Mouse (Mus musculus): ENCODE measurements at regions not wholly inside any gene's neighbourhood (a gene's known extent, or its start where the extent isn't known, plus 50 kb on each side); places are given as distances from the start of the nearest gene placed in this dataset.
A peak's percentile ranks its signal among the peaks of the same experiment; 100 is the strongest.

DNA sequence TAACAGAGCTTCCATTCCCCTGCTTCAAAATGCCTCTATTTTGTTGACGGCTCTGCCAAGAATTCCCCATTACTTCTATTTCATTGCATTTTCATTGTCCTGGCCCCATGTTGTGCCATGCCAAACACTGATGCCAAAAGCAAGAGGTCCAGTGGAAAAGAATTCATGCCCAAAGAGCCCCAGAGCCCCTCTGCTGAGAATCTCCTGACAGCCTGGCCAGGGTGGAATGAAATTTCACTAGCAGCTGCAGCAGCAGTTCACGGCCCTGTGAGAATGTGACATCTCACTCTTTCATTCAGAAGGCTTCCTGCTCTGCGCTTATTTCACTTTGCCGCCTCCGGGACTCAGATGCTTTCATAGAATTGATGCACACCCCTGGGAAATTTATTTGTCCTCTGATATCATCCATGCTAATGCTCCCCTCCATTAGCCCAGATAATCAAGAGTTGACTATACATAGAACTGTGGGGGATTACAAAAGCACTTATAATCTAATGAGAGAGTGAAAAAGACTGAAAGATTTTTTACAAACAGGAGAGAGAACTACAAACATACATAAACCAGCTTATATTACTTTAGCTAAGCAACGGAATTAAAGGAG, 911.7 kb upstream of the Map3k7 start:
- Histone ChIP-seq H3K9me3 (no peaks in the 10 kb centered on the region), H3K4me1 (no peaks in the 10 kb centered on the region), H3K36me3 (no peaks in the 10 kb centered on the region), H3K9ac (no peak overlapping the region), H3K4me2 (replicated peaks) (no peak overlapping the region), H3K4me3 (no peak overlapping the region), H3K27me3 (no peaks in the 10 kb centered on the region), H3K27ac (no peak overlapping the region)
- WGBS, result 73% methylated on average over 6 of the region's 6 CpGs
- no peak for ATAC-seq (ENCODE audit: low FRiP score, low read depth)

DNA sequence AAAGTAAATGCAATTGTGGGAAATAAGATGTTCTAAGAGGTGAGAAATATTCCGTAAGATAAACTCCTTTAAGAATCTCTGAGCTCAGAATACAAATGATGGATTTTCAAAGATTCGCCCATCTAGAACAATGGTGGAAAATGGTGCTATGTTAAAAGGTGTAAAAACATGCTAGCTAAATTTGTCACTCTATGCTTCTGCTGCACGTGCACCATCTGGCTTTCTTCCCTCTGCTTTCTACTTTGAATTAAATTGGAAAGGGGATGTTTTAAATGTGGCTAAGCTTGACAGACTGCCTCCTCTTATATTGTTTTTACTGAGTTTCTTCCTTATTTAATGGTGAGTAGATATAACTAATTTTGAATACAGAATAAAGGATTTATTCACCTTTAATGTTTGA, 887.7 kb upstream of the Map3k7 start:
- no peak overlapping the region for H3K9ac ChIP-seq
- ATAC-seq (ENCODE audit: low FRiP score, low read depth), result no peak
- H3K27ac ChIP-seq, result no peak overlapping the region
- no peaks in the 10 kb centered on the region for H3K9me3 ChIP-seq
- no peak overlapping the region for H3K4me2 ChIP-seq (replicated peaks)
- no peak overlapping the region for H3K4me3 ChIP-seq
- H3K36me3 ChIP-seq, result no peaks in the 10 kb centered on the region
- H3K4me1 ChIP-seq, result 0 out of 2 replicates have a peak, but pooled peaks cover 4% of the 10 kb centered on the region
- 77% methylated on average over 3 of the region's 3 CpGs for WGBS
- H3K27me3 ChIP-seq, result no peaks in the 10 kb centered on the region

DNA sequence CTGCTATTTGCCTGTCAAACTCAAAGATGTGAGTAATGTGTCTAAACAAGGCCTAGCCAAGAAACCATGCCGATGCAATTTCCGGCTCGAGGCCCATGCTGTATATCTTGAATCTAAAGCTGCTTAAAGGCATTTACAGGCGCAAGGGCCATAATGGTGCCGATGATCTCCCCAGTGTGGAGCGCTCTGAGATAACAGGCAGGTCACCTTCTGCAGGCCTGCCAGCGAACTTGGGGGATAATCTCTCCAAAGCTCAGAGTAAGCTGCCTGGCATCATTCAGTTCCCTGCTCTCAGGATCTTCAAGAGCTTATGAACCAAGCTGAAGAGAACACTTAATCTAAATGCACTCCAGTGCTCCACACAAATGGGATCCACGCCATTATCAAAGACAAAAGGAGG, 842.3 kb upstream of the Map3k7 start:
- H3K9me3 ChIP-seq, result no peaks in the 10 kb centered on the region
- no peaks in the 10 kb centered on the region for H3K36me3 ChIP-seq
- no peak for ATAC-seq (ENCODE audit: low FRiP score, low read depth)
- H3K27me3 ChIP-seq, result no peaks in the 10 kb centered on the region
- H3K4me2 ChIP-seq (replicated peaks), result no peak overlapping the region
- H3K27ac ChIP-seq, result no peak overlapping the region
- no peak overlapping the region for H3K9ac ChIP-seq
- no peaks in the 10 kb centered on the region for H3K4me1 ChIP-seq
- no peak overlapping the region for H3K4me3 ChIP-seq
- WGBS, result 68% methylated on average over 8 of the region's 8 CpGs

DNA sequence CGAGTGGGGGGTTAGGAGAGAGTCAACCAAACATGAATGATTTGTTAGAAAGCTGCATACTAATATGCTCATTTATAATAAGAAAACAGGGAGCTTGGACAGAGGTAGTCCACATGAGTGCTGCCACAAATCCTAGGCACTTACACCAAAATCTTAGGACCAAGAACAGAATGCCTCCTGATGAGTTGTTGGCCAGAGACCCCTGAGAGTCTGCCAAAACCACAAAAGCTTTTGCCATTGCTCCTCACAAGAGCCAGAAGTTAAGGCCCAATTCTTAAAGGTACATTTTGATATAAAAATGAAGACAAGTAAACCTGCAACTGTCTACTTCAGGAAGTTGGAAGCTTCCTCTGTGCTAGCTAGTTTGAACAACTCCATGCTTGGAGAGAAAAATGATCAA, 820.7 kb upstream of the Map3k7 start:
- H3K4me3 ChIP-seq, result no peak overlapping the region
- H3K9me3 ChIP-seq, result no peaks in the 10 kb centered on the region
- no peak for ATAC-seq (ENCODE audit: low FRiP score, low read depth)
- no peak overlapping the region for H3K27ac ChIP-seq
- no peaks in the 10 kb centered on the region for H3K36me3 ChIP-seq
- 84% methylated on average over 1 of the region's 1 CpGs for WGBS
- no peak overlapping the region for H3K9ac ChIP-seq
- no peaks in the 10 kb centered on the region for H3K27me3 ChIP-seq
- H3K4me2 ChIP-seq (replicated peaks), result no peak overlapping the region
- no peaks in the 10 kb centered on the region for H3K4me1 ChIP-seq

DNA sequence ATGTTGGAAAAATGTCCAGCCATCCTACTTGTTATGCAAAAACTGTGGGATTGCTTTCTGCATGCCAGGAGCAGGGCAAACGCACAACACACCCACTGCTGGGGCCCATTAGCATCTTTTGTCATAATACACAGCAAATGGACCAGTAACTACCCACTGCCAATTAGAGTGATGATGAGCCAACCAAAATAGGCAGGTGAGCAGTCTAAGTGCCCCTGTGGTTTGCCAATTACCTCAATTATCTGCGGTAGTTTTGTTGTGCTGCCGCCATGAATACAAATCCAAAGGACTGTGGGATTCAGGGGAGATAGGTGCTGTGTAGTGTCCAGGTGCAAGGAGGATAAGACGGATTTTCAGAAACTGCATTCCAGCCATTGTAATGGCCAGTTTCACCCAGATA, 796.5 kb upstream of the Map3k7 start:
- no peaks in the 10 kb centered on the region for H3K9me3 ChIP-seq
- no peaks in the 10 kb centered on the region for H3K36me3 ChIP-seq
- no peak overlapping the region for H3K9ac ChIP-seq
- no peak overlapping the region for H3K4me2 ChIP-seq (replicated peaks)
- 85% methylated on average over 4 of the region's 4 CpGs for WGBS
- no peak for ATAC-seq (ENCODE audit: low FRiP score, low read depth)
- no peaks in the 10 kb centered on the region for H3K4me1 ChIP-seq
- H3K27ac ChIP-seq, result no peak overlapping the region
- H3K4me3 ChIP-seq, result no peak overlapping the region
- H3K27me3 ChIP-seq, result no peaks in the 10 kb centered on the region

DNA sequence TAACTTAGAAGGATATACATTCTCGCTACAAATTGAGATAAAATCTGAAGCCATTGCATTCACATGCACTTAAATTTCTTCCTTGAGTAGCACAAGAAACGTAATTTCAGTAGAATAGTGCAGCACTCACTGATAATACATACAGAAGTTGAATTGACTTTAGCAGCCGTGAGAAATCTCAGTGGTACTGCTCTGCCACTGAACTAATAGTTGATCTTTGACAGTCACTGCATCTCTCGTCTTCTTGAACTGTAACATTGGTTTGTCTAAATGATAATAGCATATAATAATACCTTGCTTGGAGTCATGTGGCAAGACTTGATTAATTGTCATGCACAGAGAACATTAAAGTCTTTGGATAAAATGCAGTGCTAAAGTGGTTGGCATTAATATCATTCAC, 795.5 kb upstream of the Map3k7 start:
- no peaks in the 10 kb centered on the region for H3K4me1 ChIP-seq
- H3K36me3 ChIP-seq, result no peaks in the 10 kb centered on the region
- ATAC-seq (ENCODE audit: low FRiP score, low read depth), result no peak
- no peak overlapping the region for H3K27ac ChIP-seq
- H3K9ac ChIP-seq, result no peak overlapping the region
- H3K9me3 ChIP-seq, result no peaks in the 10 kb centered on the region
- no peak overlapping the region for H3K4me3 ChIP-seq
- no peak overlapping the region for H3K4me2 ChIP-seq (replicated peaks)
- no peaks in the 10 kb centered on the region for H3K27me3 ChIP-seq
- WGBS, result 82% methylated on average over 4 of the region's 4 CpGs

DNA sequence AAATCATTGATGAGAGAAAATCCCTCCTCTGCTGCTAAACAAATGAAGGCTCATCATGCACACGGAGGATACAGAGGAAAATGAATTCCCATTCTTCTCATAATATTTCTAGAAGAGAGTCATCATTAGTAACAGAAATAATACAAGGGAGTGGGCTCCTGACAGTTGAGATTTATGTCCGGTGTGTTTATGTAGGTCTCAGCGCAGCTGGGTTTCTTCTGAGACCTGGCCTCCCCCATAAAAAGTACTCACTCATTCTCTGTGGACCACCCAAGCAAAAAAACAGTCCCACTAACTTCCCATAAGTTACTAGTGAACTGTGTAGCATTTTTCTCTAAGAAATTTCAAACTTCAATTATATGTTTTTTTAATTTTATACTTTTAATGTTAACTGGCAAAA, 792.7 kb upstream of the Map3k7 start:
- Histone ChIP-seq H3K9me3 (no peaks in the 10 kb centered on the region), H3K4me1 (no peaks in the 10 kb centered on the region), H3K9ac (no peak overlapping the region), H3K27ac (no peak overlapping the region), H3K4me3 (no peak overlapping the region), H3K27me3 (no peaks in the 10 kb centered on the region), H3K4me2 (replicated peaks) (no peak overlapping the region), H3K36me3 (no peaks in the 10 kb centered on the region)
- ATAC-seq (ENCODE audit: low FRiP score, low read depth), result no peak
- 40% methylated on average over 3 of the region's 3 CpGs for WGBS

DNA sequence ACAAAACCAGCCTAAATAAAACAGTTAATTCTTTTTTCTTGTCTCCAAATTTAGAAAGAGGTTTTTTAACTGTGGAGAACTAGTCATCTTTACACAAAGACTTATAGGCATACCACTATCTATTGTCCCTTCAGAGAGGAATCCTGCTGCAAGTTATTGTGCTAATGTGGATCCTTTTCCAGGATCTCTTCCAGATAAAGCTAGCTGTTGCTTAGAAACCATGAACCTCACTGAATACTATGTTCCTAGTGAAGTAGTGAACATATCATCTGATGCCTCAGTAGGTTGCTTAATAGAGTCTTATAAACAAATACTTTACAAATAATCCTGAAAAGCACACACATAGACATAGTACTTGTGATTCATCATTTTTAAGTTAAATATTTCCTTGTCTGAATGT, 766.0 kb upstream of the Map3k7 start:
- no peaks in the 10 kb centered on the region for H3K9me3 ChIP-seq
- no peak overlapping the region for H3K4me3 ChIP-seq
- ATAC-seq (ENCODE audit: low FRiP score, low read depth), result no peak

DNA sequence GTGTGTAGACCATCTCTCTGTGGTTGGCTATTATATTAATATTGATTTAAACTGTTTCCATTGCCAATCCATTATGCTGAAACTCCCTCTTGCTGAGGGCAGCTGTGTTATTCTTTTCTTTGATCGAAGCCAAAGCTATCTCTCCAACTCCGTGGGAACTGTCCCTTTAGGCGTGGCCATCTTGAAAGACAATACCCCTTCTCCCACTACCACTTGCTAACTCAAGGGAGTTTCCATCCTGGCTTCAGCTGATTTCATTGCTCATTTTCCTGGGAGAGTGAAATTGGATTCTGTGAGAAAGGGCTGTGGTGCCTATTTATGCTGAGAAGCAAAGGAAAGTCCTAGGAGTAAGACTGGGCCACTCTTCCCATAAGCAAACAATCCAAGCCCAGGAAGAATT, 760.6 kb upstream of the Map3k7 start:
- no peak for ATAC-seq (ENCODE audit: low FRiP score, low read depth)
- 79% methylated on average over 3 of the region's 3 CpGs for WGBS

More for the DNA sequence above, 766.0 kb upstream of the Map3k7 start:
- H3K4me1 ChIP-seq, result no peaks in the 10 kb centered on the region
- no peak overlapping the region for H3K9ac ChIP-seq
- H3K4me2 ChIP-seq (replicated peaks), result no peak overlapping the region
- no peak overlapping the region for H3K27ac ChIP-seq
- no peaks in the 10 kb centered on the region for H3K36me3 ChIP-seq
- no peaks in the 10 kb centered on the region for H3K27me3 ChIP-seq

DNA sequence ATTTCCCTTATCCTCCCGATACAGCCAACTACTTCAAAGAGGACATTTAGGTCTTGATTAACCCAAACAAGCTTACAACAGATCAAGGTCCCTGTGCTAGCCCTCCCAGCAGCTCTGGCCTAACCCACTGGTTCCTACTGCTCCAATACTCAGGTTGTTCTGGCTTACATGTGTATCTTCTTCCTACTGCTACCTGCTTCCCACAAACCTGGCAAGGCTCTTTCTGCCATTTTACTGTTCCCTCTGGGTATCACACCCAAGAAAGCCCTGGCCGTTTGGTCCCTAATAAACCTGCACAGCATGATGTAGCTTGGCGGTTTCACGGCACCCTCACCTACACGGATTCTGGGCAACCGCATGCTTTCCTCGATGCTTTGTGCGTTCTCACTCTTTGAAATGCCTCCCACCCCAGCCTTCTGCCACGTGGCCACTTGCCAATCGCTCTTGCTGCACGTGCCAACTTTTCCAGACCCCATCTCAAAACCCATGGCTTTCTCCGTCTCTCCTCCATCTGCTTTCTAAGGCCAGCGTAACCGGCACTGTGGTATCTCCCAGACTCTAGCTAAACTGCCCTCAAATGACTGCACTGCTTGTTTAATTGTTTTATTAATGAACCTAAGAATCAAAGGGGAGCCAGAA, 758.4 kb upstream of the Map3k7 start:
- ATAC-seq (ENCODE audit: low FRiP score, low read depth), result 0 out of 2 replicates have a peak, but pooled peaks have one; percentile 32
- 58% methylated on average over 14 of the region's 14 CpGs for WGBS
- Histone ChIP-seq H3K27ac (no peak overlapping the region), H3K4me1 (0 out of 2 replicates have a peak, but pooled peaks cover 3% of the 10 kb centered on the region), H3K9me3 (no peaks in the 10 kb centered on the region), H3K36me3 (no peaks in the 10 kb centered on the region), H3K27me3 (no peaks in the 10 kb centered on the region), H3K4me2 (replicated peaks) (0 out of 2 replicates have a peak overlapping the region, but pooled peaks have one; percentile 0), H3K9ac (no peak overlapping the region), H3K4me3 (no peak overlapping the region)

More for the DNA sequence above, 760.6 kb upstream of the Map3k7 start:
- H3K27me3 ChIP-seq, result no peaks in the 10 kb centered on the region
- no peaks in the 10 kb centered on the region for H3K36me3 ChIP-seq
- H3K9ac ChIP-seq, result no peak overlapping the region
- no peak overlapping the region for H3K27ac ChIP-seq
- no peak overlapping the region for H3K4me2 ChIP-seq (replicated peaks)
- no peaks in the 10 kb centered on the region for H3K9me3 ChIP-seq
- H3K4me1 ChIP-seq, result 0 out of 2 replicates have a peak, but pooled peaks cover 3% of the 10 kb centered on the region
- H3K4me3 ChIP-seq, result no peak overlapping the region

DNA sequence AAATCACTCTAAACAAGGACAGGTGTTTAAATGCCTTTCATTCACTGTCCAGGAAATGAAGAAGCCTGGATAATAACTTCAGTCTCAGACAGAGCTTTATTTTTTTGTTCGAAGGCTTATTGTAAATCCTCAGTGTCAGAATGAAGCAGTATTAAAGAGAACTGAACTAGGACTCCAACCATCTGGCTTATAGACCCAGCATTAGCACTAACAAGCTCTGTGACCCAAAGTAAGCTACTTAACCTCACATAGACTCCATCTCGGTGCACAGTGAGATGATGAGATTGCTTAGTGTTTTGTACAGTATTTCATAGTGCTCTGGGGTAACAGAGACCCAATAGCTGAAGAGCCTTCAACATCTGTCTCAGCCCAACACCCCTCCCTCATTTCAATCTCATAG, 738.2 kb upstream of the Map3k7 start:
- Histone ChIP-seq H3K27me3 (no peaks in the 10 kb centered on the region), H3K36me3 (no peaks in the 10 kb centered on the region), H3K4me2 (replicated peaks) (no peak overlapping the region), H3K4me1 (no peaks in the 10 kb centered on the region), H3K27ac (no peak overlapping the region), H3K9ac (no peak overlapping the region), H3K9me3 (no peaks in the 10 kb centered on the region), H3K4me3 (no peak overlapping the region)
- ATAC-seq (ENCODE audit: low FRiP score, low read depth), result no peak
- WGBS, result 72% methylated on average over 2 of the region's 2 CpGs

DNA sequence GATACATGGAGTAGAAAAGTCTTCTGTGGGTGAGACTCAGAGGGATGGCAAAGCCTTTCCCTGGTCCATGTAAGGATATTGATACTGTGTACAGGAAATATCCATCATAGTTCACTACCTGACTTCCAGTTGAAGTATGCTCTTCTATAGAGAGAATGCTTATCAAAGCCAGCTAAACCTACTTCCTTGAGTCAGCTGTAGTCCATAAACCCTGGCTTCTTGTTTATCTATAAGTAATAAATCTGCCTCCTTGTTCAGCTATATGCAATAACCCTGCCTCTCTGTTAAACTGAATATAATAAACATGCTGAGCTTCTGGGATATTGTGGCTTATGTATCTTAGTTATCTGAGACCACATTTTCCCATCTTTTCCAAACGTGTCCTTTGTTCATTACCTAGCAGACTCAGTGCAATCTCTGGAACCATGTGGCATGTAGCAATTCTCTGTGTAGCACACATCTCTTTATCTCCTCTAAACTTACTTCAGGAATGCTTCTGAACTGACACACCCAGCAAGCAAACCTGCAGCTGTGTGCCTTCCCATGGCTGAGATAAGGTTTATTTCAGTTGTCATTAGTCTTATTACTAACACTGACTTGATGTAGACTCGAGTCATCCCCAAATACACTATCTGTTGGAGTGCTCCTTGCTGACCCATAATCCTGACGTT, 694.9 kb upstream of the Map3k7 start:
- H3K27ac ChIP-seq, result no peak overlapping the region
- no peak overlapping the region for H3K4me3 ChIP-seq
- 76% methylated on average over 3 of the region's 3 CpGs for WGBS
- no peak for ATAC-seq (ENCODE audit: low FRiP score, low read depth)
- H3K36me3 ChIP-seq, result no peaks in the 10 kb centered on the region
- H3K27me3 ChIP-seq, result no peaks in the 10 kb centered on the region
- no peak overlapping the region for H3K4me2 ChIP-seq (replicated peaks)
- no peaks in the 10 kb centered on the region for H3K9me3 ChIP-seq
- H3K9ac ChIP-seq, result no peak overlapping the region
- no peaks in the 10 kb centered on the region for H3K4me1 ChIP-seq
